In genomic region chr14:20645547-20645946, GRCm38 (mm10) we compare ENCODE assay signal across 22 mouse cellular contexts. TPM values are rescaled to one million over a fixed set of nuclear protein-coding genes. Genes with fewer than 3 reads are reported as not detected.
DNase-seq lines count a peak whose midpoint lies in the region; ATAC-seq and TF ChIP-seq lines count a peak whose summit lies in the region.
"Had no signal": no experiment of that assay in that cellular context is flagged by ENCODE, and none has a peak within 500 bp of the region (broad histone marks: within the 10 kb centered on the region; RNA-seq: fewer than 3 reads in every experiment).

No protein-coding gene starts in this region.

- no peak for TF ChIP-seq EP300 in stomach, postnatal 0 days (optimal IDR thresholded peaks at IDR 0.05)

- H3K4me1 ChIP-seq in kidney, adult 2 months (ENCODE audit: control insufficient read depth, insufficient read depth, low read length) = peaks cover 3% of the 10 kb centered on the region; the same call in 1 of the 2 replicates
- H3K4me1 ChIP-seq in midbrain, postnatal 0 days (ENCODE audit: insufficient read depth, low read length) = 0 out of 2 replicates have a peak, but pooled peaks cover 4% of the 10 kb centered on the region
- peaks cover 5% of the 10 kb centered on the region; the same call in 1 of the 2 replicates for H3K4me1 ChIP-seq in midbrain, embryonic 14.5 days (ENCODE audit: control insufficient read depth, insufficient read depth, low read length)
- H3K4me1 ChIP-seq in stomach, postnatal 0 days (replicated peaks; ENCODE audit: control insufficient read depth, insufficient read depth) = no peaks in the 10 kb centered on the region

- TF ChIP-seq POLR2A in kidney, adult 2 months (IDR thresholded peaks at IDR 0.05; ENCODE audit: low read depth, low read length) = no peak

- H3K4me3 ChIP-seq in kidney, adult 2 months (ENCODE audit: insufficient read depth, low read depth, low read length) = no peak overlapping the region
- H3K4me3 ChIP-seq in midbrain, postnatal 0 days (ENCODE audit: low read depth, low read length) = no peak overlapping the region
- H3K4me3 ChIP-seq in midbrain, embryonic 14.5 days (replicated peaks; ENCODE audit: low read depth, low read length) = no peak overlapping the region
- H3K4me3 ChIP-seq in stomach, postnatal 0 days (ENCODE audit: low read depth, low read length) = no peak overlapping the region
- H3K4me3 ChIP-seq: embryonic facial prominence, embryonic 12.5 days; forebrain, embryonic 15.5 days; heart, embryonic 10.5 days; kidney, embryonic 15.5 days; liver, embryonic 15.5 days; midbrain, embryonic 10.5 days had no signal

- no peak overlapping the region for H3K9ac ChIP-seq in midbrain, postnatal 0 days (replicated peaks; ENCODE audit: low read length, poor library complexity, severe bottlenecking)
- no peak overlapping the region for H3K9ac ChIP-seq in midbrain, embryonic 14.5 days (replicated peaks; ENCODE audit: low read length)
- H3K9ac ChIP-seq in stomach, postnatal 0 days (ENCODE audit: low read length) = no peak overlapping the region
- H3K9ac ChIP-seq: embryonic facial prominence, embryonic 12.5 days; forebrain, embryonic 15.5 days; kidney, embryonic 15.5 days; liver, embryonic 15.5 days had no signal

- 41% methylated on average over 3 of the region's 3 CpGs for WGBS in kidney, adult 2 months
- WGBS in midbrain, postnatal 0 days = 29% methylated on average over 3 of the region's 3 CpGs
- 36% methylated on average over 3 of the region's 3 CpGs for WGBS in midbrain, embryonic 14.5 days
- WGBS in stomach, postnatal 0 days = 39% methylated on average over 3 of the region's 3 CpGs

- H3K4me2 ChIP-seq in midbrain, postnatal 0 days (ENCODE audit: low read depth, low read length, poor library complexity, severe bottlenecking) = no peak overlapping the region
- no peak overlapping the region for H3K4me2 ChIP-seq in midbrain, embryonic 14.5 days (ENCODE audit: low read length)
- no peak overlapping the region for H3K4me2 ChIP-seq in stomach, postnatal 0 days (replicated peaks; ENCODE audit: low read depth)
- H3K4me2 ChIP-seq: embryonic facial prominence, embryonic 12.5 days; forebrain, embryonic 15.5 days; kidney, embryonic 15.5 days; liver, embryonic 15.5 days had no signal

- H3K9me3 ChIP-seq in midbrain, postnatal 0 days (ENCODE audit: low read length) = no peaks in the 10 kb centered on the region
- no peaks in the 10 kb centered on the region for H3K9me3 ChIP-seq in midbrain, embryonic 14.5 days (ENCODE audit: control insufficient read depth, low read length)
- no peaks in the 10 kb centered on the region for H3K9me3 ChIP-seq in stomach, postnatal 0 days (ENCODE audit: control insufficient read depth, low read length)
- H3K9me3 ChIP-seq: embryonic facial prominence, embryonic 12.5 days; forebrain, embryonic 15.5 days; heart, embryonic 10.5 days; kidney, embryonic 15.5 days; liver, embryonic 15.5 days; midbrain, embryonic 10.5 days had no signal

- no peaks in the 10 kb centered on the region for H3K36me3 ChIP-seq in kidney, adult 2 months (ENCODE audit: control insufficient read depth, insufficient read depth, low read length)
- no peaks in the 10 kb centered on the region for H3K36me3 ChIP-seq in midbrain, postnatal 0 days (ENCODE audit: insufficient read depth, low read length)
- no peaks in the 10 kb centered on the region for H3K36me3 ChIP-seq in midbrain, embryonic 14.5 days (ENCODE audit: control insufficient read depth, insufficient read depth, low read length)
- H3K36me3 ChIP-seq in stomach, postnatal 0 days (ENCODE audit: control insufficient read depth, insufficient read depth, low read length) = no peaks in the 10 kb centered on the region
- H3K36me3 ChIP-seq: embryonic facial prominence, embryonic 12.5 days; forebrain, embryonic 15.5 days; kidney, embryonic 15.5 days; liver, embryonic 15.5 days; midbrain, embryonic 10.5 days had no signal

- H3K27me3 ChIP-seq in kidney, adult 2 months (replicated peaks; ENCODE audit: control insufficient read depth, insufficient read depth, low read length) = no peaks in the 10 kb centered on the region
- H3K27me3 ChIP-seq in midbrain, postnatal 0 days (ENCODE audit: insufficient read depth, low read length) = no peaks in the 10 kb centered on the region
- H3K27me3 ChIP-seq in midbrain, embryonic 14.5 days (ENCODE audit: control insufficient read depth, insufficient read depth, low read length) = no peaks in the 10 kb centered on the region
- no peaks in the 10 kb centered on the region for H3K27me3 ChIP-seq in stomach, postnatal 0 days (ENCODE audit: control insufficient read depth, insufficient read depth, low read length)
- H3K27me3 ChIP-seq: embryonic facial prominence, embryonic 12.5 days; forebrain, embryonic 15.5 days; kidney, embryonic 15.5 days; liver, embryonic 15.5 days had no signal

- no peak for ATAC-seq in midbrain, postnatal 0 days (ENCODE audit: low FRiP score)
- ATAC-seq in midbrain, embryonic 14.5 days (ENCODE audit: low FRiP score, low TSS enrichment) = no peak
- no peak for ATAC-seq in stomach, postnatal 0 days (ENCODE audit: low FRiP score, low TSS enrichment)
- ATAC-seq: forebrain, embryonic 15.5 days had no signal

- TF ChIP-seq CTCF in kidney, adult 2 months (conservative IDR thresholded peaks at IDR 0.05; ENCODE audit: insufficient read depth, insufficient read length, low read depth, low read length) = peak; percentile 21; the same call in 1 of the 2 replicates
- TF ChIP-seq CTCF in midbrain, postnatal 0 days (IDR thresholded peaks at IDR 0.05) = peak; percentile 24
- TF ChIP-seq CTCF in stomach, postnatal 0 days (IDR thresholded peaks at IDR 0.05; ENCODE audit: low read depth) = peak; percentile 60

- H3K27ac ChIP-seq in kidney, adult 2 months (ENCODE audit: insufficient read depth, low read depth, low read length) = no peak overlapping the region
- no peak overlapping the region for H3K27ac ChIP-seq in midbrain, postnatal 0 days (ENCODE audit: low read depth, low read length)
- H3K27ac ChIP-seq in midbrain, embryonic 14.5 days (replicated peaks; ENCODE audit: low read depth, low read length) = no peak overlapping the region
- no peak overlapping the region for H3K27ac ChIP-seq in stomach, postnatal 0 days (replicated peaks)
- H3K27ac ChIP-seq: embryonic facial prominence, embryonic 12.5 days; forebrain, embryonic 15.5 days; heart, embryonic 10.5 days; kidney, embryonic 15.5 days; liver, embryonic 15.5 days; midbrain, embryonic 10.5 days had no signal

- DNase-seq in embryo, embryonic 10.5 days (ENCODE audit: low spot score) = peak; percentile 28
- no peak for DNase-seq in embryo, embryonic 9.5 days (ENCODE audit: extremely low spot score)
- DNase-seq in kidney, adult 2 months = no peak
- no peak for DNase-seq in kidney, adult 18-20 months
- no peak for DNase-seq in midbrain, postnatal 0 days (ENCODE audit: low spot score)
- no peak for DNase-seq in midbrain, embryonic 14.5 days
- DNase-seq in stomach, postnatal 0 days (ENCODE audit: low spot score) = no peak
- no peak for DNase-seq in ovary, adult 18-20 months (ENCODE audit: low spot score)
- DNase-seq: adrenal gland, adult 8-10 months; B cell, adult 2 months; cerebellum, adult 11 months; cerebellum, postnatal 14 days; heart, postnatal 14 days; lung, postnatal 4 days; thymus, adult 18-20 months had no signal

RNA-seq across cellular contexts. Expression of gene Usp54, which starts 4.7 kb away (rescaled TPM):
- 7.9 and 8.5 TPM in 2 replicates for polyA plus RNA-seq in kidney, adult 2 months (2012; rRNA removed)
- 25.5 and 29.5 TPM in 2 replicates for total RNA-seq in midbrain, postnatal 0 days (2014; rRNA removed)
- polyA plus RNA-seq in midbrain, postnatal 0 days (2015; fragmentation: Nextera tagmentation; extraction: Ambion mirVana) = 6.0 and 7.3 TPM in 2 replicates
- polyA plus RNA-seq in midbrain, embryonic 14.5 days (2014; fragmentation: Nextera tagmentation; extraction: Ambion mirVana) = 10.9 and 14.5 TPM in 2 replicates
- 3.3 and 3.4 TPM in 2 replicates for polyA plus RNA-seq in stomach, postnatal 0 days (2015; fragmentation: Nextera tagmentation; extraction: Ambion mirVana)

RNA-seq across cellular contexts. Expression of gene Myoz1, which starts 10.8 kb away (rescaled TPM):
- polyA plus RNA-seq in kidney, adult 2 months (2012; rRNA removed) = 0.26 and 8.9 TPM in 2 replicates
- not detected in 2 replicates for total RNA-seq in midbrain, postnatal 0 days (2014; rRNA removed)
- polyA plus RNA-seq in midbrain, postnatal 0 days (2015; fragmentation: Nextera tagmentation; extraction: Ambion mirVana) = 0.56 TPM in 1 of 2 replicates, not detected in the other
- not detected in 2 replicates for polyA plus RNA-seq in midbrain, embryonic 14.5 days (2014; fragmentation: Nextera tagmentation; extraction: Ambion mirVana)
- 0.10 TPM in 1 of 2 replicates, not detected in the other for polyA plus RNA-seq in stomach, postnatal 0 days (2015; fragmentation: Nextera tagmentation; extraction: Ambion mirVana)
- total RNA-seq: left cerebral cortex, adult 18-20 months had no signal
- polyA plus RNA-seq: forebrain, embryonic 15.5 days; midbrain, embryonic 10.5 days had no signal

RNA-seq across cellular contexts. Expression of gene Synpo2l, which starts 22.6 kb away (rescaled TPM):
- 0.87 and 1.8 TPM in 2 replicates for polyA plus RNA-seq in kidney, adult 2 months (2012; rRNA removed)
- 0.09 and 0.33 TPM in 2 replicates for total RNA-seq in midbrain, postnatal 0 days (2014; rRNA removed)
- polyA plus RNA-seq in midbrain, postnatal 0 days (2015; fragmentation: Nextera tagmentation; extraction: Ambion mirVana) = 0.12 and 0.28 TPM in 2 replicates
- 0.09 TPM in 2 replicates for polyA plus RNA-seq in midbrain, embryonic 14.5 days (2014; fragmentation: Nextera tagmentation; extraction: Ambion mirVana)
- 0.30 and 0.42 TPM in 2 replicates for polyA plus RNA-seq in stomach, postnatal 0 days (2015; fragmentation: Nextera tagmentation; extraction: Ambion mirVana)

RNA-seq across cellular contexts. Expression of gene Sec24c, which starts 28.6 kb away (rescaled TPM):
- polyA plus RNA-seq in kidney, adult 2 months (2012; rRNA removed) = 133 and 153 TPM in 2 replicates
- total RNA-seq in midbrain, postnatal 0 days (2014; rRNA removed) = 90.2 and 141 TPM in 2 replicates
- polyA plus RNA-seq in midbrain, postnatal 0 days (2015; fragmentation: Nextera tagmentation; extraction: Ambion mirVana) = 62.4 and 63.7 TPM in 2 replicates
- polyA plus RNA-seq in midbrain, embryonic 14.5 days (2014; fragmentation: Nextera tagmentation; extraction: Ambion mirVana) = 54.0 and 81.5 TPM in 2 replicates
- polyA plus RNA-seq in stomach, postnatal 0 days (2015; fragmentation: Nextera tagmentation; extraction: Ambion mirVana) = 41.4 and 42.9 TPM in 2 replicates

RNA-seq across cellular contexts. Expression of gene Fut11, which starts 49.2 kb away (rescaled TPM):
- polyA plus RNA-seq in kidney, adult 2 months (2012; rRNA removed) = 7.9 and 11.2 TPM in 2 replicates
- 21.0 and 22.8 TPM in 2 replicates for total RNA-seq in midbrain, postnatal 0 days (2014; rRNA removed)
- polyA plus RNA-seq in midbrain, postnatal 0 days (2015; fragmentation: Nextera tagmentation; extraction: Ambion mirVana) = 23.0 and 23.7 TPM in 2 replicates
- polyA plus RNA-seq in midbrain, embryonic 14.5 days (2014; fragmentation: Nextera tagmentation; extraction: Ambion mirVana) = 17.9 and 22.2 TPM in 2 replicates
- 13.0 and 13.7 TPM in 2 replicates for polyA plus RNA-seq in stomach, postnatal 0 days (2015; fragmentation: Nextera tagmentation; extraction: Ambion mirVana)
